Mouse (Mus musculus) kidney, adult 10 weeks (tissue): ENCODE data around the gene Gm37419. TPM values are rescaled to one million over a fixed set of nuclear protein-coding genes. Genes with fewer than 3 reads are reported as not detected.

ENCODE experiments used
- polyA plus RNA-seq: library from polyadenylated mRNA; stranded (reverse); fragments of 350-450 nt; fragmentation: Illumina TruSeq; extraction: RNeasy Lipid Tissue Mini Kit (QIAGEN cat#74804); gene quantifications from one replicate; pipeline ENCODE4 v1.2.3, GENCODE M21; 2014; ENCODE audit warnings: low read depth, low replicate concordance

Gene Gm37419
- polyA plus RNA-seq, result not detected

GRCm38 (mm10) chr16:23988466-23989208 lies at the start of gene Gm37419, which contains the start of gene Bcl6:
Gene Gm37419 (plus strand): TSS chr16:23988482.
Gene Bcl6 (minus strand): TSS chr16:23988852.

Other genes starting within 250 kb of the Gm37419 start
- gene Sst, start 97.5 kb upstream of the Gm37419 start, polyA plus RNA-seq, result not detected
- not detected for gene Rtp2, start 56.1 kb upstream of the Gm37419 start, polyA plus RNA-seq
- gene Bcl6, start 370 bp downstream of the Gm37419 start, polyA plus RNA-seq, result 10.1 TPM